Mouse (Mus musculus) ES-CJ7 (cell line): ENCODE measurements around the gene Cyp51.

Experiments used
- DNase-seq: peaks from one replicate; pipeline ENCODE4 v3.0.0; 2011; ENCODE audit warnings: low read depth, low spot score

Cyp51 gene

DNA sequence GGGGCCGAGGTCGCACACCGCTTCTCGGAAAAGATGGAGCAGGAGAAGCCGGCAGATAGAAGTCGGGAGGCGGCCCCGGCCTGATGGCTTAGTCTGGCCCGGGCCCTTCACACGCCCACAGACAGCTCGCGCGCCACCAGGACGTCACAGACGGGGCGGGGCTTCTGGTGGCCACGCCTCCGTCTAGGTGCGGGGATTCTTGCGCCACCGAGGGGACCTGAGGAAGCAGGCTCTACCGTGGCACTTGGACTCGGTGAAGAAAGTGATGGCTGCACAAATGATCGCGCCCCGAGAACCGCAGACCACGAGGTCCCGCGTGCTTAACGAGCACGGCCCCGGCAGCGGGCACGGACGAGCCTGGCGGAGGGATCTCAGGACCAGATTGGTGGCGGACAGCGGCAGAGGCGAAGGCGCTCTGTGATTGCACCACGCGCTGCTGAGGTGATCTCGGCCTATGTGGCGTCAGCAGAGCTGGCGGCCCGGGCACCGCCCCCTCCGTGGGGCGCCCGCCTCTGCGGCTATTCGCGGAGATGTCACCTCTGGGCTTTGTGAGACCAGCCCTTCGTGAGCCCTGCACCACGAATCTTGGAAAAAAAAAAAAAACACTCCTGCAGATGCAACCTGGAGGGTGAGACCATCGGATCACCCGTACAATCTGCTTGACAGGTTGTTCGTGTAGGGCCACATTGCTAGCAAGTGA, at the start of gene Cyp51:
Gene Cyp51, minus strand, starts transcription at position 406 of the 700 bp plus-strand sequence.
- DNase-seq = peak; percentile 93

DNA sequence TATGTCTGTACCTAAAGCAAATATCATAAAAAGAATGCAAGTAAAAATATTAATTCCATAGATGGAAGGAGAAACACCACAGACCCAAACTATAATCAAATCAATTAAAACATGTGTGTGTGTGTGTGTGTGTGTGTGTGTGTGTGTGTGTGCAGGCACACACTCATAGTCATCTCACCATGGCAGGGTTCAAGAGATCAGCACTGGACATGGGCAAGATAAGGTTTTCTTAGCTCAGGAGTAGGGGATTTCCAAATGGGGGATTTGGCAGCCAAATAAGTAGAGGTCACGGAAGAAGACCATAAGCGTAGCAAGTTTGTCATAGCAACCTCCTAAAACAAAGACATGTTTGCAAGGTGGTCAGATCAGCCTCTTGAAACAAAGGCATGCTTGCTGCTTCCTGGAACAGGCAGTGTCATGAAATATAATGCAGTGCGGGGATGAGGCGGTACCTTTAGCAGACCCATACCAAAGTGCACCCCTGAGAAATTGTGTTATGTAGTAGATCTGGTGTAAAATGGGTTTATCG, 8.1 kb upstream of the Cyp51 start:
- no peak for DNase-seq

DNA sequence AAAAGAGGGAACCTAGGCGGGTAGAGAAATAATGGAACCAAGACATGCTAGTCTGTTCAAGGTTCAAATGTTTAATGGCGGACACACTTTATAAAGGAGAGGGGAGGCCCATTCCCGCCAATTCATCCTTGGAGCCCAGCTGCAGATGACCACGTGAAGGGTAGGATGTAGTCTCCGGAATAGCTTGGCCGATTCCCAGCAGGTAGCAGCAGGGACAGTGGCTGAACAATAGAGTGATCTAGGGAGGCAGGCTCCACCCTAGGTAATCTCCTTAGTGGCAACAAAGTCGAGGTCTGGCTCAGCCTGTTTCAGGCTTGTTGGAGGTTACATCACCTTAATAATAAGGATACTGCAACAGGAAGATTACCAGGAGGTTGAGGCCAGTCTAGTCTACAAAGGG, 2.5 kb upstream of the Cyp51 start:
- DNase-seq = peak; percentile 78

DNA sequence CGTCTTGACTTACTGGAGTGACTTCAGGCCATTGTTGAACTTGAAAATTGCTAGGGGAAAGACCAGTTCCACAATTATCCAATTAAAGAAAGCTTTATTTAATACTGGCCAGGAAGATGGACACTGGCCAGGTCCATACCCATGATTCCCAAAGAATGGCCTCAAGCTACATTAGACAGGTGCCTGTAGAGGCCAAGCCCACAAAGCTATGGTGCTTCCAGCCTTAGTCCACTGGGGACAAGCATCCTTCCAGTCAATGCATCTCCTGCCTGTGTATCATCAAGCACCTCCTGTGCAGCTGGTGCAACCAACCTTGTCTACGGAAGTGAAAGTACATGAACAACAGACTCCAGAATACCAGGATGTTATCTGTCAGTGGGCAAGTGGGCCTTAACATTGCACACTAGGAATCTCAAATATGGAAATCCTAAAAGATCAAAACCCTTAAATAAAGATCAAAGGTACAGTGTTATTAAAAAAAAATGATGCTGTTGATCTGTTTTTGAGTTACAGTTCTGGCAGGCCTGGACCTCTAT, 1.2 kb upstream of the Cyp51 start:
- DNase-seq = peak; percentile 19

DNA sequence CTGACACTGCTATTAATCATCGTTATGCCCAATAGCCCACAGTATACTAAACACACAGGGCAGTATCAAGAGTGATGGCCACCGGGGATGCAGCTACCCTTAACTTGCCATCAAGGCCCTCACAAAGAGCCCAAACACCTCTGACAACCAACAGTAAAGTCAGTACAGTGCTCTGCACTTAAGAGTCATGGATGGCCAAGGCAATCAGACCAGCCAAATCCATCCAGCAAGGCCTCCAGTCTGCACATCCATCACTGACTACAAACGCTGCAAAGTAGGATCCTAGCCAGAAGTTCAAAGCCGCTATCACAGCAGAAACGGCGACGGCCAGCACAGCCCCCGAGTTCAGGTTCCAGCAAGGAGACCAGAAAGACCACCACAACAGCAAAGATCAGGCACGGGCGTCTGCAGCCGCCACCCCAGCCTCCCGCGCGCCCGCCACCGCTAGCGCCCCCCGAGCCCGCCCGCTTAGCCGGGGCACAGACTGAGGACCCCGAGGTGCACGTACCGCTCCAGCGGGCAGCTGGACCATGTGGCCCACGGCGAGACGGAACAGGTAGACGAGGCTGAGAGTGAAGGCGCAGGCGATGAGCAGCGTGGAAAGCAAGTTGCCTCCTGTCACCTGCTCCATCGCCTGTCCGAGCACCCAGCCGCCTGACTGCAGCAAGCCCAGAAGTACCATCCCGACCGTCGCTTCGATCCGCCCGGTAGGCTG, 763 bp downstream of the Cyp51 start:
- DNase-seq = no peak

DNA sequence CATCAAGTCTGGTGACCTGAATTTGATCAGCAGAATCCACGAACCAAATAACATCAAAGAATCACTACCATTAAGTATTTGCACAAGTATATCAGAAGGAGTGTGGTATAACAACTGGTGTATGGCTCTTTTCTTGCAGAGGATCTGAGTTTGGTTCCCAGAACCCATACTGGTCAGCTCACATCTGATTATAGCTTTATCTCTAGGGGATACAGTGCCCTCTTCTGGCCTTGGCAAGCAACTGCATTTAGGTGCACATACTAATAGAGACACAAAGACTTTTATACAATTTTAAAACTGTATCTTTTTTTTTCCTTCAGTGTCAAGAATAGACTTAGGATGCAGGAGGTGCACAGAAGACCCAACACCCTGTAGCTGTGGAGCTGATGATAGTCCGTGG, 2.8 kb downstream of the Cyp51 start:
- peak; percentile 61 for DNase-seq

DNA sequence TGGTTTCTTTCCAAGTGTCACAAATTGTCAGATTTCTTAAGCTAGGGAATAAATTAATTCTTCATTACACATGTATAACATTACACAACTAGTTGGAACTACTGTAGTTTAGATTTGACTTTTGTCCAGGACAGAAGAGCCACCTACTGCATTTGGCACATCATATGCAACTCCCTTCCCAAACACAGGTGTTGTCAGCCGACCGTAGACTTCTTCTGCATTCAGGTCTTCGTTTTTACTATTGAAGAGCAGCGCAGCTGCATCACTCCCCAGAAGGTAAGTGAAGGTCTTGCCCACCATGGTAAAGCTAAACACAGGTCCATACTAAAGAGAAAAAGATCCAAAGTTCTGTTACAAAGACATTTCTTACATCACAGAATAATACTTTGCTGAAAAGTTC, 3.5 kb downstream of the Cyp51 start:
- DNase-seq = no peak

DNA sequence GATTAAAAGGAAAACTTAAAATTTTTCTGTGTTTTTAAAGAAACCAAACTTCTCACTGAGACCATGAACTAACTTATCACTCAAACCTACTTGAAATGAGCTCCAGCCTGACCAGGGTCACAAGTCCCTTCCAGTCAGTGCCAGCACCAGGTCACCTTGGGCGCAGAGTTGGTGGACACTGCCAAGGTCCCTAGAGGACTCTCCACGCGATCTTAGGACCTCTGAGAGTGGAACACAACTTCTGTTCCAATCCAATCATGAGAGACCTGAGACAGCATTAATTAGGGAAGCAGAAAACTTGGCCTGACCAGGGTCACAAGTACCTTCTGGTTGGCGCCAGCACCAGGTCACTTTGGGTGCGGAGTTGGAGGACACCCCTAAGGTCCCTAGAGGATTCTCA, 10.1 kb downstream of the Cyp51 start:
- DNase-seq = no peak

DNA sequence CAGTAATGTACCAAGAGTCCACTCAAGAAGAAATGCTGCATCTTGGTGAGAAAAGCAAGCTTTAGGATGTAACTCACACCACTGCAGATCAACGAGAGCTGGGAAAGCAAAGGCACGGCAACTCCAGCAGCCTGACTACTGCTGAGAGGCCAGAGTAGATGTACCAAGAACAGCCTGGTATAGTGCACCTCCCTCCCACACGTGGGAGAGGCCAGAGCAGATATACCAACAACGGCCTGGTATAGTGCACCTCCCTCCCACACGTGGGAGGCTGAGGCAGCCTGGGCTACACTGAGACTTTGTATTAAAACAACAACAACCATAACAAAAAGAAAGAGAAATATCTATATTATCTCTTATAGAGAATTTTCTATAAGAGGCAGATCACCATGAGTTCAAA, 16.4 kb downstream of the Cyp51 start:
- DNase-seq = no peak

DNA sequence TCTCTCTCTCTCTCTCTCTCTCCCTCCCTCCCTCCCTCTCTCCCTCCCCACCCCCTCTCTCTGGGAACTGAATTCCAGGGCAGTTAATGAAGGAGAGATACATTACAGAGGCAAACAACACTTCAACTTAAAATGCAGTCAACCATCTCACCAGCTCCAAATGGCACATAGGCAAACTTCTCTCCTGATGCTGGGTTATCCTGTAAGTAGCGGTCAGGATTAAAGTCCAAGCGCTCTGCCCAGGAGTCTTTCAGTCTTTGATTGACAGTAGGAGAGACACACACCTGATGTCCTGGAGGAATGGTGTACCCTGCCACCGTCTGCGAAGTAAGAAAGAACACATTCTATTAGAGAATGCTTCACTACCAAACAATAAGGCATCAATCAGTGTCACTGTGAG, 18.2 kb downstream of the Cyp51 start:
- DNase-seq = no peak

DNA sequence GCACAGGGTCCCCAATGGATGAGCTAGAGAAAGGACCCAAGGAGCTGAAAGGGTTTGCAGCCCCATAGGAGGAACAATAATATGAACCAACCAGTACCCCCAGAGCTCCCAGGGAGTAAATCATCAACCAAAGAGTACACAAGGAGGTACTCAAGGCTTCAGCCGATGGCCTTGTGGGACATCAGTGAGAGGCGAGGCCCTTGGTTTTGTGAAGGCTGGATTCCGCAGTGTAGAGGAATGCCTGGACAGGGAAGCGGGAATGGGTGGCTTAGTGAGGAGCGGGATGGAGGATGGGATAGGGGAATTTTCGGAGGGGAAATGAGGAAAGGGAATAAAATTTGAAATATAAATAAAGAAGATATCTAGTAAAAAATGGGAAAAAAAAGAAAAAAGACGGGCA, 19.6 kb downstream of the Cyp51 start:
- DNase-seq = no peak

DNA sequence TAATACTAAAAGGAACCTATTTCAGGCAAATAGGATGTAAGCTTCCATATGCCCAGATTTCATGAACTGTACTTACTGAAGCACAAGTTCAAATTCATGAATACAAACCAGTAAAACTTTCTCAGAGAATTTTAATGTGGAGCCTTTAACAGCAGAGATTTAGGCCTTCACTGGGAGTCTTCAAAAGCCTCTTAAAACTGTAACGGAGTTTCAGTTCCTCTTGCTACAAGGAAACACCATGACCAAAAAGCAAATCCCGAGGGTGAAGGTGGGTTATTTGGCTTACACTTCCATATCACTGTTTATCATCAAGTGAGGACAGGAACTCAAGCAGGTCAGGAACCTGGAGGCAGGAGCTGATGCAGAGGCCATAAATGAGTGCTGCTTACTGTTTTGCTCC, 23.0 kb downstream of the Cyp51 start:
- DNase-seq = no peak

DNA sequence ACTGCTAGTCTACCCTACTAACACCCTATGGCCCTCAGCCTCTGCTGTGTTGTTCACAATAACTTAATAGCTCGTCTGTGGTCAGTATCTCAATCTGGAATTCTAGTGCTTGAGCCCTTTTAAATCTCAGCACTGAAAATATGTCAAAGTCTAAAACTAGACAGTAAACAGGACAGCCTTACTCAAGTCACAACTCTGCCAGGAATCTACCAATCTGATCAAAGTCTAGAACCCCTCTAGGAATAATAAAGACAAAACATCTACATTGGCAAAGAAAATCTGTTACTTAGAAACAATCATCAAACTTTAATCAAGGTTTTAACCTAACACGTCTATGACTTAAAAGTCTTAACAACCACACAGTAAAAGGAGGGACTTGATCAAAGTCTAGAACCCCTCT, 23.7 kb downstream of the Cyp51 start:
- DNase-seq = no peak

DNA sequence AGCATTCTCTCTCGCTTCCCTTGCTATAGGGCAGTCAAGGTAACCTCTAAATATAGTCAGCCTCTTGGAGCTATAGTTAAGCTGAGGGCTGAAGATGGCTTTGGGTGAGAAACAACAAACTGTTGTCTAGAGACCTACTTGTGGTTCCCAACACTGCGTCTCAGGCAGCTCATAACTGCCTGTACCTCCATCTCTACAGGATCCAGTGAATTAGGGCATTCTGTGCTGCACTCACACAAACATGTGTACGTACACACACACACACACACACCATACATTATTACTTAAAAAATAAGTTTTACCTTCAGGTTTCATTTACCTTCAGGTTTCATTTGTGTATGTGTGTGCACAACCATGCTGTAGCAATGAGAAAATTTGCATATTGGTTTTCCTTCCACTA, 25.5 kb downstream of the Cyp51 start:
- no peak for DNase-seq

DNA sequence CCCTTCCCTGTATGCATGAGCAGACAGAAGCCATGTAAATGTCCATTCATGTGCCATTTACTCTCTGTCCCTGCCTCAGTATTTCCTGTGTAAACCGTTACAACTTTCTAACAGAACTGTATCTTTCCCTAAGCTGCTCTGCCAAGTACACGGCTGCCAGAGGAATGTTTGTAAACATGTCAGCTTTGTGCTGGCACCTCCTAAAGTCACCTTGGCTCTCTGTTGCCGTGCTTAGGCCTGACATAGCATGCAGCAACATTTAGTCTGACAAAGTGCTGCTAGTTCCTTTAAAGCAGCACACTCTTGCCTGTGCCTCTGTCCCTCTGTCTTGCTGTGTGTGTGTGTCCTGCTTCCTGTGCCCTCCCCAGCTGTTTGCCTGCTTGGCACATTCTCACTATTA, 37.3 kb downstream of the Cyp51 start:
- no peak for DNase-seq

DNA sequence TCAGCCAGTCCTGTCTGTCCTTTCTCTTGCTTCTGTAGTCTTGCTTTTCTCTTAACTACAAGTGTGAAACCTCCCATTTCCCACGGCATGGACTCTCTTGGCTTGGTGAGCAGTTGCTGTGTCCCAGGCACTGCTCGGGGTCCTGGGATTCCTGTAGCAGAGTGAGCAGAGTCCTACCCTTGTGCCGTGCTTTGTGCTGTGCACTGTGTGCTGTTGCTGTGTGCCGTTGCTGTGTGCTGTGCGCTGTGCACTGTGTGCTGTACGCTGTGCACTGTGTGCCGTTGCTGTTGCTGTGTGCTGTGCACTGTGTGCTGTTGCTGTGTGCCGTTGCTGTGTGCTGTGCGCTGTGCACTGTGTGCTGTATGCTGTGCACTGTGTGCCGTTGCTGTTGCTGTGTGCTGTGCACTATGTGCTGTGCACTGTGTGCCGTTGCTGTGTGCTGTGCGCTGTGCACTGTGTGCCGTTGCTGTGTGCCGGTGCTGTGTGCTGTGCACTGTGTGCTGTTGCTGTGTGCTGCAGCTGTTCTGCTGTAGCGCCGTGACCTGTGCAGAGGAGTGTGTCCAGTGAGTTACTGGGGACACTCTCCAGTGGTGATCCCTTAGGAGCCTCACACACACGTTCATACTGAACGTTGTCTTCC, 38.0 kb downstream of the Cyp51 start:
- no peak for DNase-seq

DNA sequence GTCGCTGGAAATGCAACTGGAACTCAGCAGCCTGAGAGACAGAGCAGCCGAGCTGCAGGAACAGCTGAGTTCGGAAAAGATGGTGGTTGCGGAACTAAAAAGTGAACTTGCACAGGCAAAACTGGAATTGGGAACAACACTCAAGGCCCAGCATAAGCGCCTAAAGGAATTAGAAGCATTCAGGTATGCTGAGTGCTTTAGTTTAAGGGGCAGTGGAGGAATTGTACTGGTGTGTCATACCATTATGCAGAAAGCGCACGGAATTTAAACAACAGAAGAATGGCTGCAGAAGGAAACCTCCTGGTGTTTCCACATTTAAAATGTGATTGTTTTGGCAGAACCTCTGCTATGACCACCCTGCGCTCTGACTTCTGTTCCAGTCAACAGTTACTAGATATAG, 44.2 kb downstream of the Cyp51 start:
- DNase-seq = no peak

DNA sequence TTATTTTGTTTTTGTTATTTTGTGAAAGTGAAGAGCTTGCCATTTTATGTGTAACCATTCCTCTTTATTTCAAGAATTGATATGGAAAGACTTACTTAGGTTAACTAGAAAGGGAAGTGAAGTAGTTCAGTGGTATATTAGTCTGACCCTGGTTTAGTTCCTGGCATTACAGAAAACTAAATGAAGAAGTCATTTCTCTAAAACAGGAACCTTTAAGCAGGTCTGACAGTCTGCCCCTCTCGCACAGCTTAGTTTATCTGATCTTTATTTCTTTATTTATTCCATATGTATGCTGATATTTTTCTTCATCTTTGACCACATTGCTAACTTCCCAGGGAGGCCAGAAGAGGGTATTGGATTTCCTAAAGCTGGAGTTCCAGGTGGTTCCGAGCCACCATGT, 63.6 kb downstream of the Cyp51 start:
- DNase-seq = no peak

DNA sequence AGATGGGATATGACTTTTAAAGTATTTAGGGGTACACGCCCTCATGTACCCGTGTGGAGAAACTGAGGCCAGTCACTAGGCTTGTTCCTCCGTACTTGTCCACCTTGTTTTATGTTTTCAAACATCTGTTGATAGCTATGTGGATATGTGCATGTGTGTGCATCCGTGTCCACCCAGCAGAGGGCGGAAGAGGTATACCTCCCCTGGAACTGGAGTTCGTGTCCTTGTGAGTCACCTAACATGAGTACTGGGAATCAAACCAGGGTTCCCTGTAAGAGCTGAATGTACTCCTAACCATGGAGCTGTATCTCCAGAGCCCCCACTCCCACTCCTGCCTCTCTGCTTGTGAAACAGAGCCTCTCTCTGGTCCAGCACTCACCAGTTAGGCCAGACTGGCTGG, 64.2 kb downstream of the Cyp51 start:
- DNase-seq = no peak

DNA sequence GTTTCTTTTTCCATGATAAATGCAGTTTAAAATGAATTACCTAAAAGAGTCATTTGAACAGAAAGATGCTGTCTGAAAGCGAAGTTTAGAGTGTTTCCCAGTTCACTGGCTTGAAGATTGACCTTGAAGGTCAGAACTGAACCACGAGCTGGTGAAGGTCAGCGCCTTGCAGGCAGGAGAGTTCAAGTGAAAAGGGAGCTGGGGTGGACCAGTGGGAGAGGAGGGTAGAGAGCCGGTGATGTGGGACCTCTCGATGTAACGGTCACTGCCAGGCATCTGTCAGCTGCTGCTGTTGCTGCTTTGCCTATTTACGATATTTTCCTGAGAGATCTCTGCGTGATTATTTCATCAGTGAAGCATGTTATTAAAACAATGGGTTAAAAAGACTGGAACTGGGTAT, 65.2 kb downstream of the Cyp51 start:
- DNase-seq = no peak

DNA sequence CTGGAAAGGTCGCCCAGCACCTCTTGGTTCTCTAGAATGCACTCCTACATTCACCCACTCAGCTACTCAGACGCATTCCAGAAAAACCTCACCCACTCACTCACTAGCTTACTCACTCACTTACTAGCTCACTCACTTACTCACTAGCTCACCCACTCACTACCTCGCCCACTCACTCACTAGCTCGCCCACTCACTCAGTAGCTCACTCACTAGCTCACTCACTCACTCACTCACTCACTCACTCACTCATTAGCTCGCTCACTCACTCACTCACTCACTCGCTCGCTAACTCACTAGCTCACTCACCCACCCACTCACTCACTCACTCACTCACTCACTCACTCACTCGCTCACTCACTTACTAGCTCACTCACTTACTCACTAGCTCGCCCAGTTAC, 67.9 kb downstream of the Cyp51 start:
- peak; percentile 93 for DNase-seq

DNA sequence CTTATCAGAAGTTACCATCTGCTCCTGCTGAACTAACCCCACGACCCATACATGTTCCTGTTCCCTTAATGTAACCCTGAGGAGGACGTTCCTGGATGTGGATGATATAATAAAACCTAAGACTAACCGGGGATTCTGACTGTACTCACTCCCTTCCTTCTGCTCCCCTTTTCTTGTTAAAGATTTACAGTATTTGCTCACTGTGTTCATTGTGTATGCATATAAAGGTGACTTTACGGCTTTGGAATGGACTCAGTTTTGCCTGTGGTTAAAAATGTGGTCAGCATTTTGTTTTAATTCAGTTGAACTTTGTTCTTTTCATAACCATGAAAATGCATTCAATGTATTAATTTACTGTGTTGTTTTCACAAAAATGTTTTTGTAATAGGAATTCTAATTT, 72.7 kb downstream of the Cyp51 start:
- no peak for DNase-seq
